Mouse (Mus musculus) activated CD4-positive, CD25-positive, alpha-beta regulatory T cell, adult 4 months (primary cell): ENCODE measurements at regions not wholly inside any gene's neighbourhood (a gene's known extent, or its start where the extent isn't known, plus 50 kb on each side); places are given as distances from the start of the nearest gene placed in this dataset.

Experiments
- ATAC-seq: one replicate; pipeline ENCODE4 v1.8.0; 2017

DNA sequence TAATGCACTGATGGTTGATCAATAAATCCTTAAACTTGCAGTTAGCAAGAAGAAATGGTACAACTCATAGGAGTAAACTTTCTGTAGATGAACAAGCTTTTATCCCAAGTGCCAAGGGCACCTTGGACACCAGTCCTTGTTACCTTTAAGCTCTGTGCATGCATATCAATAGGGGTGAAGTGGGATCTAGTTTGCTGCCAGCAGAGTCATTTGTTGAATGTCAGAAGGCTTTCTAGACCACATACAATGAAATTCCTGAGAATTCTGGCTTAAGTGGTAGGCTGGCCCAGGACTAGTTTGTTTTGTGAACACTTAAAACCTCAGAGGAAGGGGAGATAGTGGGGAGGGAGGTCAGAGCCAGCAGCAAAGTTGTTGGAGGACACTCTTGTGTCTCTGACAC, 437.9 kb upstream of the 4930412O13Rik start:
- ATAC-seq = no peak

DNA sequence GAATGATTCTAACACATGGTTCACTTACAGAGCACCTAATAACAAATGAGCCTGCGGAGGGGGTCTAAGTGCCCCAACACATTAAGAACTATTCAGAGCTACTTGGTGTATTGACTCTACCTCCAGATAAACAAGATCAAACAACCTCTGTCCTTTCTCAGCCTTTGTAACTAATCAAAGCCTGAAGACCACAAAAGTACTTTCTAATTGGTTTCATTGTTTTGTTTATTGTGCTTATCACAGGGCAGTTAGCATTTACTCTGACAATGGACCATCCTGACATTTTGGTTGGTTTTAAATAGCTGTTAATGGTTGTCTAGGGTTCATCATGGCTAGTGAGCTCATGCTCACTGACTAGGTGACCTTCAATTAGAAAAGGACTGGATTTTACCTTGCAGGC, 435.2 kb upstream of the 4930412O13Rik start:
- ATAC-seq = no peak

DNA sequence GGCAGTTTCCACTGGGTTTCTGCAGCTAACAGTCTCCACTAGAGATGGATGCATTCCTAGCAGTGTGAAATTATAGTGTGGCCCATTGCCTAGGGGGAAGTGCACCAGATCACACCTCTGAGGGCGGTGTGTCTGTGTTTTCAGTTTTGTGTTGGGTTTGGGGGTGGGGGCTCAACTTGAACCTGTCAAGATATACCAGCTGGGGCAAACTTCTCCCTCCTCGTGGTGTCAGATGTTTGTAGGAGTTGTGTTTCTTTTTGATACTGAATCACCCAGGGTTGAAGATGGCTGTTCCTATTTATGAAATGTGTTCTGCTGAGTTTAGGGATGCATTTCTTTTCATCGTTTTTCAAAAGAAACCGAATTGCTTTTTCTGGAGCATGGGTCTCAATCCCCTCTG, 416.6 kb upstream of the 4930412O13Rik start:
- ATAC-seq = no peak

DNA sequence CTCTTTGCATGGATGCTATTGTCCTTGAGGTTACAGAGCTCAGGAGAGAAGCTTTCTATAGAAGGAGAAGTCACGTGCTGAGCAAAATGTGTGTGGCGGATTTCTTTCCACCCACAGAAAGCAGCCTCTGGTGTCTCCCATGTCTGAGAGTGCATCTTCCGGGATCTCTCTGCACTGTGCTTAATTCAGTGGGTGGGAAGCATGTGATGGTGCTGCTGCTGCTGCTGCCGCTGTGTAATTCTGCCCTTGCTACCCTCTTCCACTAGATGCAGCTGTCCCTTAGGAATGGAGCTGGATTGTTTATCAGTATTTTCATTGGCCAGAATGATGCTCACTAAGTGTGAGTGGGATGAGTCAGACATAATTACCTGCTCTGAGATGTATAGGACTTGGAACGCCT, 416.2 kb upstream of the 4930412O13Rik start:
- no peak for ATAC-seq

DNA sequence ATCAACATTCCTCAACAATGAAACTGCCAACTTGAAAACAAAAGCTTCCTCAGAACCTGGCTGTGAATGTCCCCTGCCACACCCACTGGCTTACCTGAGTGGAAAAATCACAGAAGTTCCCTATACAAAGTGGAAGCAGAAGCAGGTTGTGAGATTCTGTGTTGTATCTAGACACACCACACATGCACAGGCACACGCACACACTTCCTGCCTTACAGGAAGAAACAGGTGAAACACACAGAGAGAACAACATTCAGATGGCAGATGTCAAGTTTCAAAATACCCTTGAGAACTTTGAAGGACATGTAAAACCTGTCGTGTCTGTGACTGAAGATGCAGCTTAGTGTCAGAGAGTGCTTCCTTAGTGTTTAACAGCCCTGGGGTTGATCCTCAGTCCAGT, 413.5 kb upstream of the 4930412O13Rik start:
- ATAC-seq = no peak

DNA sequence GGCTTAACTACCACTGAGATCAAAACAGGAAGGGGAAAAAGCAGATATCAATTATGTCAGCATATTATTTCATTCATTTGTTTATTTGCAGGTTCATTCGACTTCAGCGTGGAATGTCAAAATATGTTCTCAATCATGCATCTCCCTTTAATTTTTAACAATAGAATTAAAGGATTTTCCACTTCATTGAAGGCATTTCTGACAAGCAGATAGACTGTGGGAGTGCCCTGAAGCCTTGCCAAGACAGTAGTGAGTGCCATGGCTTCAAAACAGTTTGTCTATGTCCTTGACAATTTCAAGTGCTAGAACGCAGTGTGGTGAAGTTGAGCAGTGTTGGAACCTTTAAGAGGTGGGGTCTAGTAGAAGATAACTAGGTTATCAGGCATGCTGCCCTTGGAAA, 412.4 kb upstream of the 4930412O13Rik start:
- ATAC-seq = no peak

DNA sequence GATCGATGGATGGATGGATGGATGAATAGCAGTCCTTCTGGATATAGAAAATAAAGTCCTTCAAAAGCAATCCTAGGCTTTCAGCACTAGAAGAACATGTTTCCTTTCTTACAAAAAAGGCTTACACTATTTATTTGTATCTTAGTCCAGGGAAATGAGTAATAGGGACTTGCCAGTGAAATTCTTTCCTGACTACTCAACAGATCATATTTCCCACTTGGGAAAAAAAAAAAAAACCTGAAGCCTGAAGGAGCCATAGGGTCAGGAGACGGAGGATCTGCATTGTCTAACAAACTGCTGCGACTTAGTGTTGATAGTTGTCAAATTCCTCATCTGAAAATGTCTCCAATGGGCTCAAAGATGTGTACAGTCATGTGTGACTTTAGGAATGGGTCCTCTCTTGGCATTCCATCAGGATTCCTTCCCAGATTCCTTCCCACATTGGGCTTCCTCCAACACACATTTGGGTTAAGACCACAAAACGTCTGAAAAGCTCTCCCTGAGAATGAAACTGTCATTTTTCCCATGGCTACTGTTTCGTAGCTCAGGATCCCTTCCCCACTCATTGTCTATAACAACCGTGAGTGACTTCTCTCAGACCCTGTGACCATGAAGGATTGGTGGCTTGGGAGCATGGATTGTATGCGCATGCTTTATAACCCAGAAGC, 399.2 kb upstream of the 4930412O13Rik start:
- no peak for ATAC-seq

DNA sequence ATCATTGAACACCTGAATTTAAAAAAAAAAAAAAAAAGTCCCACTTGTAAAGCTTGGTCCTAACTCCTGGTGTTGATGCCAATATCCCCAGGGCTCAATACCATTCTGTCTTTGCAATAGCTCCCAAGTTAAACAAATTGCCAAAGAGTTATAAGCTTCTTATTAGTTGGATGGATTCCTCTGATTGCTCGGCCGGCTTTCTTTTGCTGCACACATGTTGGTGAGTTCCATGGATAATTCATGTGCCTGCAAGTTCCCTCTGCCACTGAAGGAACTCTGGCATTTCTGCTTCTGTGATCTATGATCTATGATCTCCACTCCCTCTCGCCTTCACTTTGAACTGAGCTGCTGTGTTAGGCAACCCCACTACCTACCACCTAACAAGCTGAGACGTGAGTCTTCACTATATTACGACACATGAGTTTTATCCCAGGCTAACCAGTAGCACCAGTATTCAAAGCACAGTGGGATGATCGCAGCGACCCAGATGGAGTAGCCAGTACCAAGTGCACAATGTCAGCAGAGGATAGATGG, 393.6 kb upstream of the 4930412O13Rik start:
- no peak for ATAC-seq

DNA sequence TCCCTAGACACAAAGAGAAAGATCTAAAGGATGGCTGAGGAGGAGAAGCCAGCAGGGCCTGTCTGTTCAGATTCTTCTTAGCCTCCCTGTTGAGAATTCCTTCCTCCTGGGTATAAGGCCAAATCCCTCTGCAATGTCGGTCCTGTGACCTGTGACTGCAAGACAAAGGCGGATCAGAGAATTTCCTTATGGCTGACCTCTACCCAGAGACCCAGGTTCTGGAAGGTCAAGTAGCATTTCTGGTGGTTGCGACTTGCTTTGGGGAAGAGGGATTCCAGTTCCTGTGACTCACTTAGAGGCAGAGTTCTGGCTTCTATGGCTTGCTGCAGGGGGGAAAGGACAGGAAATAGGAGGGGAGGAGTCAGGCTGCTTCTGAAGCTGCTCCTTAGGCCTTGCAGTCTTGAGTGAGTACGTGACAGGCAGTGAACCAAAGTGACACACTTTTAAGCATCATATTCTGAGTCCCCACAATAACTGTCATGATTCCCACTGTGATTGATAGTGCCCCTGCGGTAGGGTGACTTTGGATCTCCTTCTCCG, 387.4 kb upstream of the 4930412O13Rik start:
- peak; percentile 80 for ATAC-seq

DNA sequence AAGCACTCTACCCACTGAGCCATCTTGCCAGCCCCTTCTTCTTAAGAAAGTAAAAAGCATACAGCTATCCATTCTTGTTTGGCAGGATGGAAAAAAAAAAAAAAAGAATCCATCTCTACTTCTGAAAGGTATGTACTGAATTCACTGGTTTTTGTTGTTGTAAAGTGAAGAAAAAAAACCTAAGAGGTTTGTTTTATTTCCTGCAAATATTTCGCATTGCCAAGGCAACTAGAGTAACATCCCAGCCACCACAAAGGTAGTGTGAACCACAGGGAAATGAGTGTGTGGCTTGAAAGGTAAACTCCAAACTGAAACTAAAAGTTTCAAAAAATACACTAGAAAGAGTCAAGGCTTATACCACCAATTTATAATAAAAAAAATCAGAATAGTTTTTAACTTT, 361.0 kb upstream of the 4930412O13Rik start:
- ATAC-seq = peak; percentile 97

DNA sequence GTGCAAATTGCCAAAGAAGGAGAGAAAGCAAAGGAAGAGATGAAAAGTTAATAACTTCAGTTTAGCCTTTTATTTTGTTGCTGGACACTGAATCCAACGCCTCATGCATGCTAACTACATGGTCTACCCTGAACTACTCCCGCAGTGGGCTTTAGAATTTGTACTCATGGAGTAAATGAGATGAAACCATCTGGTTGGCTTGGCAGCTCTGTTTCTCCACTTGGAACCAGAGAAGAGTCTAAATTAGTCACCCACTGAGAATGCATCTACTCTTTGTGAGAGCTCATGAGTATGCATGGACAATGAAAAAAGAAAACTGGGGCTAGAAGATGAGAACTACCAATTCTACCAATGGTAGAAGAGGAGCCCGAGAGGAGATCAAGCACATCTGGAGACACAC, 355.1 kb upstream of the 4930412O13Rik start:
- ATAC-seq = no peak

DNA sequence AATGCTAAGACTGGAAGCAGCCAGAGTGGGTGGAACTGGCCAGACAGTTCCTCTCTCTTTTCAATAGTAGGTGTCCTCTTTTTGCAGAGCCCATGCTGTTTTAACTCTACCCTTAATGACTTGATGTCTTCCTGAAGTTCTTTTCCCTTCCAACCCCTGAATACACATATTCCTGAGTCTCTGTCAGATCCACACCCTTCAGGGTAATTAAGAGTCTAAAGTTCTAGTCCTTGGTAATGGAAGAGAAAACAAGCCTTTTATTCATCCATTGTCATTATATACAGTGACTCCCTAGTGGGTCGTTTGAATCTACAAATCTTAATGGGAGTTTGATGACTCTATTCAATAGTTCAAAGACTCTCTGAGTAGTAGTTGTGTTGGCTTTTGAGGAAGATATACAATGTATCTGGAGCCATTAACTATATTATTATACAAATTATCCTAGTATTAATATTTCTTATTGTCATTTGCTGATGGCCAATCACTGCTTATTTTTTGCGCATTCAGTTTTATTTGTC, 345.9 kb upstream of the 4930412O13Rik start:
- no peak for ATAC-seq

DNA sequence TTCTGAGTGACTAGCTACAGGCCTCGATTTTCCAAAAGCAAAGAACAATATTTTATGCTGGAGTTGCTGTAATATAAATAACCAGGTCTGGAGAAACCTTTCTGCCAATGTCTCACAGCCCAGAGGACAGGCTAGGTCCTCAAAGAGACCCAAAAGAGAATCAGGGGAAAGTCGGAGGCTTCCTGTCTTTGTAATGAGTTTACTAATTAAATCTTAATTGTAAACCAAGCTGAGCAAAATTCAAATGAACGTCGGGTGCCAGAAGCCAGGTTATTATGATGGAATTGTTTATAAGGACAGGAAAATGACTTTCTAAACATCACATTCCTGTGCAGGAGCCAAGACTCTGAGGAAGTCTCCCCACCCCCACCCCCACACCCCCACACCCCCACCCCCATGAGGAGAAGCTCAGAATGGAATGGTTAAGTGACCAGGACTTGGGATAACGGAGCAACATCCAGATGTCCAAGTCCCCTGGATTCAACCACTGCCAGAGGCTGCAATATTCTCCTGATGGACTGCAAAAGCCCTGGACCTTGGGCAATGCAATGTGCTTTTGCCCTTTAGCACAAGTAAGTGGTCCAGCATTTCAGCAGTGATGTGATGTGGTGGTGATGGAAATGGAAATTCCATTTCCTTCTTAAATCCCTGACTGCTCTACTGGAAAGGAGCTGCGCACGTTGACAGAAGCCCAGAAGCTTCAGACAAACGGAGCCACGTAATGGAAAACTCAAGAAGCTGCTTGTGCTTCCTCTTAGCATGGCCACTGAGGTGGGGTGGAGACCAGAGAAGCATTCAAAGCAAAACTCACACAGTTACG, 333.1 kb upstream of the 4930412O13Rik start:
- no peak for ATAC-seq

DNA sequence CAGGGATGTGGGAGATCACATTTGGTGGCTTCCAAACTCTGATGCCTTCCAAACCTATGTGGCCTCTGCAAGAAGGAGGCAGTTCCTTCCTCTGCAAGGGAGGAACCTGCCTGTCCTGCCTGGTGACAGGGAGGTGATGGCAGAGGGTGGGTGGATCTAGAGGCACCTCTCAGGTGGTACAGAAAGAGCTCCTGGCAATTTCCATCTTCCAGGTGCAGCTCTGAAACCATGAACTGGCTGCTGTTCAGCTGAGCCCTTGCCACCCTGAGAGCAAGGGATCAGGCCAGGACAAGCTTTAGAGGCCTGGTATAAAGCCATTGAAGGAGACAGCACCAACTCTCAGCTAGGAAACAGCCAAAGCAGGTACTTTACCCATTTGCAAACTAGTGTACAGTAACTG, 327.7 kb upstream of the 4930412O13Rik start:
- ATAC-seq = no peak

DNA sequence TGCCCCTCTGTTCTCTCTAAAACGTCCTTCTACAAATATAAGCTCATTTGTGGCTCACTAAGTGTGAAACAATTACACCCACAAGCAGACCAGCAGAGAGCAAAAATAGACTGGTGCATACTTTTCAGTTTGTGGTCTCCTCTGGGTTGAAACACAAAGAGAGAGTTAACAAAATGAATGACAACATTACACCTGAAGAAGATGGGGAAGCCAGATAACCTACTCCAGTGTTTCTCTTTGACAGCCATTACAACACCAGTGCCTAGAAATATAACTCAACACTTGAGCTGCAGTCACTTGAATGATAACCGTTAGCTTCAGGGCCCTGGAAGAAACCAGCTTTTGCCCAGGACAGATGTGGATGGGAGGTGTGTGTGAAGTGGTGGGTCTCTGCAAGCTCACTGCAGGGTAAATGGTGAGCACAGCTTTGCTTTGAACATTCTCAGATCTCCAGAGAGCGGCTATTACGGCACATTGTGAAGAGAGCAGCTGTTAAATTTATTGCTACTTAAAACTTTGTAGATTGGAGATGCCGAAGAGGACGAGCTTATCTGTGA, 316.5 kb upstream of the 4930412O13Rik start:
- ATAC-seq = no peak

DNA sequence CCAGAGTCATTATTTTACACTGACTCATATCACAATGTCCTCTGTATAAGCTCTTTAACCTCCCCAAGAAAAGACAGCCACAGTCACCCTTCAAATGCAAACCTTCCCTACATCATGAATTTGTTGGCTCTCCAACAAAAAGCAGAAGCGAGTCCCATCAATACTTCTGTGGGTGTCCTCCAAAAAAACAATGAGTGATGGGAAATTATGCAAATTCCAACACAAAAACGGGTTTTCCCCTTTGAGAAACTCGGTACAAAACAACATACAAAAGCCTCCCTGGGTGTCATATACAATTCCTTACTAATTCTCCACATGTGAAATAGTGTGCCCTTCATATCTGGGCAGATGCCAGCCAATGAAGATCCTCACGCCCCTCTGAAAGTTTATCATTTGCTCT, 311.8 kb upstream of the 4930412O13Rik start:
- ATAC-seq = peak; percentile 55

DNA sequence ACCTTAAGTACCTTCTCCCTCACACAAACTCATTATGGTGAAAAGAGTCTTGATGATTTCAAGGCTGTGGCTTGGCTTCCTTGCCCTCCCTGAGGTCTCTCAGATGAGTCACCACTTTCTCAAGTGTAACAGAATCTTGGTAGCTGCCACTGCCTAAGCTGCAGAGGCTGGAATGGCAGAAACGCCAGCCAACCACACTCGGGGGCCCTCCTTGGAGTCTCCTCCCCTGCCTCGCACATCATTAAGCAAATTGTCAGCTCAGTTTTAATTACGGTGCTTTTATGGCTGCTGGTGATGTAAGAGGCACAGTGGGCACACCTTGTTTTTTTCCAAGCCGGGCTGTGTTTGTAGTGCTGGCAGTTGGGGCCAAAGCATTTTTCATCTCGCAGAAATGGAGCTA, 306.9 kb upstream of the 4930412O13Rik start:
- peak; percentile 11 for ATAC-seq

DNA sequence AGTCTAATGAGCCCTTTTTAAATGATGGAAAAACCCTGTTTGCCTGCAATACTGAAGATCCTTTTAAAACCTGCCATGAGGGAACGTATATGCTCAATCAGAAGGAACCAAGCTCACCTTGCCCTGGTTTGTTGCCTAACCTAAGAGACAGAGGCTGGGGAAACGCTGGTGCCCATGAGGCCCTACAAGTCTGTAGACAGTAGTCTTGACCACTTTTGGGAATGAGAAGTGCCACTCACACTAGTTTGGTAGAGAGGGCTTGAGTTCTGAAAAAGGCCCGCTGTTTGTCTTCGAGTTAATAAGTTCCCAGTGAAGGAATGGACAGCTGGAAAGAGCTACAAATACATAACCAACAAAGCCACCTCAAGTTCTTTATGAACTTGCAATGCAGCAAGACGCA, 306.4 kb upstream of the 4930412O13Rik start:
- no peak for ATAC-seq

DNA sequence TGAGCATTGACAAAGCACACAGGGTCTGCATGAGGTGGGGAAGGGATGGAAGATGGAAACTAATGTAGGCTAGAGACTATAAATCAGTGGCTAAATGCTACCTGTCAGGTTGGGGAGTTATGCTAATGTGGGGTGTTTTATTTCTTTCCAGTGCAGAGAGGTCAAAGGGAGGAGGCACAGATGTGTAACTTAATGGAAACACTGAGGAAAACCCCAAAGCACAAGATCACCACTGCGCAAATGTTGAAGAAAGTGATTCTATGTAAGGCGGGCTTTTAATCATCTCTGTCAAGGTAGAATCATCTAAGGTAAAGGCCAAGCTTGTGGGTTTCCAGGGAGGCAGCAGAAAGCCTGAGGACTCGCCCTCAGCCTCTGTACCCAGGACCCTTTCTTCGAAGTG, 303.2 kb upstream of the 4930412O13Rik start:
- peak; percentile 82 for ATAC-seq

DNA sequence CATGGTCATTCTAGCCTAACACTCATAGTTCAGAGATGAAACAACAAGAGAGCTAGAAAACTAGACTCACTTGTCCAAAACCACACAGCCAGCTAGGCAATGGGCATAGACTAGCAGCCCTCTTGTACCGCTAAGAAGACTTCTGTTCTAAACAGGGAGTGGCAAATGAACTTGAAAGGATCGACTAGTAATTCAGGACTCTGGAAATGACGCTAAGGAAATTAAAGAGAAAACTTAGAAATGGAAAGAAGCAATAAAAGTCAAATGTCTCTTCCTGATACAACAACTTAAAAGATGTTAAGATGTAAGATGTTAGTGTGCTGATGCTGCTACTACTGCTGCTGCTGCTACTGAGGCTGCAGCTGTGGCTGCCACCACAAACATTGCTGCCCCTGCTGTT, 293.7 kb upstream of the 4930412O13Rik start:
- ATAC-seq = peak; percentile 47

DNA sequence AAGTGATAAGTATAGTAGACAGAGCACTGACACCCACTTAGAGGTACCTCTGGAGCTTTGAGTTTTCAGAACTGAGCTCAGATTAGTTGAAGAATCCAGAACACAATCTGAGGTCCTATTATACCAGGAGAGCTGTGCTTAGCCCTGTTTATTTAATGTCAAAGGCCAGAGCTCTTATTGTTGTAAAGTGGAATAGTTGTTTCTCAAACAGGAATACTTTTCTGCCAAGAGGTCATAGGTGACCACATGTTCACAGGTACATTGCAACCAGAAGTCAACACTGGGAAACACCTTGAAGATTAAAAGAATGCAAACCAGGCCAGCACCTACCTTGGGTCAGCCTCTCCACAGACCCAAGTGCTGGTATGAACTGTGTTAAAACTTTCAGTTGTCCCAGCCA, 291.9 kb upstream of the 4930412O13Rik start:
- ATAC-seq = no peak

DNA sequence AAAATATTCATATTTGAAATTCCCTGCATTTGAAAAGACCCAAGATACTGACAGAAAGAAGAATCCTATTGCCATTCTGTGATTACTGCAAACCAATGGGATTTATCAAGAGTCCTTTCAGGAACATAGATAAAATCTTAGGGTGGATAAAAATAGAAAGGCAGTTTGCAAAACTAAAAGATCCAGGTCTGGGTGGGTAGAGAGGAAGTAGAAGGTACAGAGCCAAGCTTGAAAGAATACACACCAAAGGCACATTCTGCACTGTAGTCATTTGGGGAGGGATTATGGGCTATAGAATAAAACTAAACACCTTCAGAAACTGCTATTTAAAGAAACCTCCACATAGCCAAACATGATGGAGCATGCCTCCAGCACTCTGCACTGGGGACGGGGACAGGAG, 288.5 kb upstream of the 4930412O13Rik start:
- ATAC-seq = no peak

DNA sequence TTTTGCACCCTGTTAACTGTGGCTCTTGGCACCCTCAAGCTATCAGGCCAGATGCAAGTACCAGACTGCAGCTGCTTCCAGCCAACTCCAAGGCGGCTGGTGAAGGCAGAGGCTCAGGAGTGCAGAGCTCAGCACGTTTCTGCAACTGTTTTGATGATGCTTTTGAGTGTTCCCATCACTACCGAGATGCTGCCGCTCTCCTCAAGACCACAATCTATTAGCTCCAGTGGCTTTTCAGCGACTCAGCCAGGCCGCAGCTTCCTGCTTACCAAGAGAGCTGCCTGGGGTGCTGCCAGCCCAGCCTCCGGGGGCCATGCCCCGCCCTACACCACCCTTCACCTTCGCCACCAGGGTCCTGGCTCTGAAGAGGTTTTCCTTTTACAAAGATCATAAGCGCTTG, 287.1 kb upstream of the 4930412O13Rik start:
- ATAC-seq = peak; percentile 94
